Mouse (Mus musculus) frontal cortex, postnatal 10 days (tissue): ENCODE measurements around the gene Ogdh.
"Not testable (repeated sequence)": the region's sequence is repeated elsewhere in the genome, so short reads cannot be mapped to it uniquely, and the experiment has no call there.

ENCODE experiments used
- DNase-seq, 2 experiments: peaks; one replicate each; pipeline ENCODE4 v3.0.0; 2022; ENCODE audit warnings: low spot score in 2 of 2, mixed read lengths in 1 of 2

Ogdh gene

DNA sequence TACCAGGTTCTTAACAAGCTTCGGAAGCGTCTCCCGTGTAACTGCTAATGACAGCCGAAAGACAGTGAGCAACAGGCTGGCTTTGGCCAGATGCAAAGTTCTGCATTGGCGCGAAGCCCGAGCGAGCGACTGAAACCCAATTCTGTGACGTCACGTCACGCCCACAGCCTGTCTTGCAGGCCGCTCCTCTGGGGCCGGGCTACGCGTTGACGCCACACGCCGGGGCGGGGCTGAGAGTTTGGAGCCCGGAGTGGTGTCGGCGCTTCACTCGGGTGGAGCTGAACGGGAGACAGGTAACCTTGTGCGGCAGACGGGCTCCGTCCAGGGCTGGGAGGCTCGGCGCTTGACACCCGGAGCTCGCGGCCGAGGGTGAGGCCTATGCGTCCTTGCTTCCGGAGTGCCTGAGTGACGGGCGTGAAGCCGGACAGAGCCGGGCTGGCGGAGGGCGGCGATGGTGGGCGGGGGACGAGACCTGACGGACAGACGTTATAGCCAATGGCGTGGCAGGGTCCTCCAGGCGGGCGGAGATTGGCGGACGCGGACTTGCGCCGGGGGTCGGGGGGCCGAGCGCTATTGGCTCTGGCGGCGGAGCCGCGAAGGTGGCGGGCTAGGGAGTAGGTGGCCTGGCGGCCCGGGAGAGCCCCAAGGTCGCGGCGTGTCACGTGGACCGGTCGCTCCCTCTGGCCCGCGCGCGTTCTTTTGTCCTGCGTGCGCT is at the start of gene Ogdh:
Ogdh (plus strand) TSS at position 233 of the 715 bp plus-strand sequence.
- DNase-seq: peak; percentile 96 to 99

DNA sequence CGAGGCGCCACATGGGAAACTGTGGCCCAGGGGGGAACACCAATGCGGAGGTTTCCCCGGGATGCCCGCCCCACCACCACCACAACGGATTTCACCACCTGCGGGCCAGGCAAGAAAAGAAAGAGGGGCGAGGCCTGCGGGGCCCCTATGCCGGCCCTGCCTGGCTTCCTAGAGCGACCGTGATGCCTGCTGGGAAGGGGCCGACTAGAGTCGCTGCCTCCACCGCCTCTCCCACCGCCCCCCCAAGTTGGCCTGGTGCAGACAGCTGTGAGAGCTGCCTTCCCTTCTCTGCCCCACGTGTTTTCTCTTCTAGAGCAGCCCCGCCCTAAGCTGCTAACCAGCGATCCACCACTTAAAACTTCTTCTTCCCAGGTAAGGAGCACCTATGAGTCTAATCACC is 46.7 kb upstream of the Ogdh start:
- no peak for DNase-seq

DNA sequence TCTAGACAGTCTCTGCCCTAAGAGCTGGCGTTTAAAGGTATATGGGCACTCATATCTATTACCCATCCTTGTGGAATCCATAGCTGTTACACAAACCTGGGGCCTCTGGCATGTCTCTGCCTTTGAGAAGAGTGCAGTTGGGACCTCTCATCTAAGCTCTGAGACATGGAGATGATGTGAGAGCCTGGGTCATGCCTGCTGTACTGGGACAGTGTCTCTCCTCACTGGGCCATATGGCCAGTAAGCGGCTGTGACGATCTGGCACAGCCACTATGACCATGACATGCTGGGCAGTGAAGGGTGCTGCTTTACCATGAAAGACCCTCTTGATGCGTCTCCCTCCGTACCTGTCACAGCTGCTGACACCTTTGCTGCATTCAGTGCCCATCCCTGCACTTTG is 39.2 kb upstream of the Ogdh start:
- no peak for DNase-seq

DNA sequence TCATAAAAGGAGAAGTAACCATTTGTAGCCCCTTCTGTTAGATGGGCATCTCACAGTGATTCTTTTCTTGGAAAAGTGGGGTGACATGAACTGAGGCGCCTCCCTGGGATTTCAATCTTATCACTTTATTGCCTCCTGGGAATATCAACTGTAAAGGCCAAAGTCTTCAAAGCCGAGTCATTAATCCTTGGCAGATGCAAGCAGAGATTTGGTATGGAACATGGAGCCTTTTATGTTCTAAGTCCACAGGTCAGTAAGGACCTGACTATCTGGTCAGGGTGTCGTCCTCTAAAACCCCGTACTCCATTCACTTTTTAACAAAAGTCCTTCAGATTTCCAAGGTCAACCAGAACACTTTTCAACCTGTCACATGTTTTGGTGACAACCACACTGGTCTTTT is 38.6 kb upstream of the Ogdh start:
- DNase-seq: no peak

DNA sequence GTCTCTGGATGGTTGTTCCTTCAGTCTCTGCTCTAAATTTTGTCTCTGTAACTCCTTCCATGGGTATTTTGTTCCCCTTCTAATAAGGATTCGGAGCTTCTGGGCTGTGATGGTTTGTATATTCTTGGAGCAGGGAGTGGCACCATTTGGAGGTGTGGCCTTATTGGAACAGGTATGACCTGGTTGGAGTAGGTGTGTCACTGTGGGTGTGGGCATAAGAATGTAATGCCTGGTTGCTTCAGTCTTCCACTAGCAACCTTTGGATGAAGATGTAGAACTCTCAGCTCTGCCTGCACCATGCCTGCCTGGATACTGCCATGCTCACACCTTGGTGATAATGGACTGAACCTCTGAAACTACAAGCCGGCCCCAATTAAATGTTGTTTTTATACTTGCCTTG is 36.8 kb upstream of the Ogdh start:
- DNase-seq: not testable (repeated sequence)

DNA sequence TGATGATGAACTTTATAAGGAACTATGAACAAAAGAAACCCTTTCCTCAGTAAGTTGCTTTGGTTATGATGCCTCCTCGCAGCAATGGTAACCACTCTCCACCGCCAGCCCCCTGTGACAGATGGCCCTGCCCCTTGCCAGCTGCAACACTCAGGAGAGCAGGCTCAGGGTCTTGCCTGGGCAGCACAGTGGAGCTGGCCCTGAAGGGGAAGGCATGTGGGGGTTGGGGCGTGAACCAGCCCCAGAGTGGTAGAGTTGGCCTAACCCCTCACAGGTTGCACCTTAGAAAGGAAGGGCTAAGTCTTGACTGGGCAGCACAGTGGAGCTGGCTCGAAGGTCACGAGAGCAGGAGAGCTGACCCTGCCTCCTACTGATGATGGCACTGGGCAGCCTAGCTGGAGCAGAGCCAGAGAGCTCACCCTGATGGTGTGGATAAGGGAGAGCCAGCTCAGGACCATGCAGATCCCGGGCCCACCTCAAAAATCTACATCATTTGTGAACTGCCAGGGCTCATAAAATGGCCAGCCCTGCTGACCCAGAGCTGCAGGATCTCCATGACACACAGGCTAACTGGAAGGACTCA is 34.9 kb upstream of the Ogdh start:
- no peak for DNase-seq

DNA sequence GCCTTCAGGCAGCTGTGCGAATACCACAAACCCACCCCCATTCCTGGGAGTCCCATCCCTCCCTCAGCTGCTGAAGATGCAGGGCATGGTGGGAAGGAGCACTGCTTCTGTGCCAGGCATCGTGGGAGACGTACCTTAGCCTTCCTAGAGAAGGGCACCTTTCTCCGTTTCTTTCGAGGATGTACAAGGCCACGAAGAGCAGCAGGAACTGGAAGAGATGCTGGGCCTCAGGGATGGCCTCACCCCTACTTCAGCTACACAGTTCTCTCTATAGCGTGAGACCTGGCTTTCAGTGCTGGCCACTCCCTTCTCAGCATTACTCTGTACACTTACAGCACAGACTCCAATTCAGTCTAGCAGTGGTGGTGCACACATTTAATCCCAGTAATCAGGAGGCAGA is 32.0 kb upstream of the Ogdh start:
- DNase-seq: no peak

DNA sequence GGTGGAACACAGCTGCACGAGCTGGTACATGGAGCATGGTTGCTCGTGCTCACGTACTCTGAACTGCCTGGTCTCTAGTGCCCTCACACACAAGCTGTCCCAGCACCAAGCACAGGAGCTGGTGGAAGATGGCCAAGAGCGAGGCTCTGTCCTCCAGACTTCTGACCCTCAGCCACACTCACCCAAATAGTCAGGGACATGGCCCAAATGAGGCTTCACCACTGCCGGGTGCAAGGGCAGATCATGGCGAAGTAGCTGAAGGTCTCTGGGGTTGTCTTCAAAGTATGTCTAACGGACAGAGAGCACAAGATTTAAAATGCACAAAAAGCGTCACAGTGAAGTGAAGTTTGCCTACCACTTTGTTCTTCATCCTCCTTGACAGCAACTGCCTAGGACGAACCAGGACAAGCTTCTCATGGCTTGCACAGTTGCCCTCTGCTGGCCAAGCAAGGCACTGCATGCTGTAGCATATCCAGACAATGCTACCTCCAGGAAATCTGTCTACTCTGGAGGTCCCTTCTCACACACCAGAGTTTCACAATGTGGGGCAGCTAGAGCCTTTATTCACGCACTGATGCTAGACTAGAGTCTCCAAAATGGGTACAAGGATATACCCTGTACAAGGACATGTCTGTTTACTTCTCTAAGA is 29.9 kb upstream of the Ogdh start:
- peak in 1 of 2 experiments; percentile 71 for DNase-seq

DNA sequence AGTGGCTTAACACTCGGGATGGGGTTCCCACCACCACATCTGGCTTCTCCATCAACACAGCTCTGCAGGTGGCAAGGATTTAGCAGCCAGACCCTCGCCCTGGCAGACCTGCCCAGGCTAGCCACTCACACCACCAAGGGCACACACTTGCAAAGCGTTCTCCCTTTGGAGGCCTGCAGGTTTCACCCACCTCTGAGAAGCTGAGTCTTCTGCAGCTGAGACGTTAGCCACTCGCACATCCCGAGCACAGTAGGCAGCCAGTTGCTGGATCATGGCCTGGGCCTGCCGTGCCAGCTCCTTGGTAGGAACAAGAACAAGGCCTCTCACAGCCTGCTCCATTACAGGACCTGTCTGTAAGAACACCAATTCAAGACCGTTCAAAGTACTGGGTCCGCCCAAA is 24.8 kb upstream of the Ogdh start:
- no peak for DNase-seq

DNA sequence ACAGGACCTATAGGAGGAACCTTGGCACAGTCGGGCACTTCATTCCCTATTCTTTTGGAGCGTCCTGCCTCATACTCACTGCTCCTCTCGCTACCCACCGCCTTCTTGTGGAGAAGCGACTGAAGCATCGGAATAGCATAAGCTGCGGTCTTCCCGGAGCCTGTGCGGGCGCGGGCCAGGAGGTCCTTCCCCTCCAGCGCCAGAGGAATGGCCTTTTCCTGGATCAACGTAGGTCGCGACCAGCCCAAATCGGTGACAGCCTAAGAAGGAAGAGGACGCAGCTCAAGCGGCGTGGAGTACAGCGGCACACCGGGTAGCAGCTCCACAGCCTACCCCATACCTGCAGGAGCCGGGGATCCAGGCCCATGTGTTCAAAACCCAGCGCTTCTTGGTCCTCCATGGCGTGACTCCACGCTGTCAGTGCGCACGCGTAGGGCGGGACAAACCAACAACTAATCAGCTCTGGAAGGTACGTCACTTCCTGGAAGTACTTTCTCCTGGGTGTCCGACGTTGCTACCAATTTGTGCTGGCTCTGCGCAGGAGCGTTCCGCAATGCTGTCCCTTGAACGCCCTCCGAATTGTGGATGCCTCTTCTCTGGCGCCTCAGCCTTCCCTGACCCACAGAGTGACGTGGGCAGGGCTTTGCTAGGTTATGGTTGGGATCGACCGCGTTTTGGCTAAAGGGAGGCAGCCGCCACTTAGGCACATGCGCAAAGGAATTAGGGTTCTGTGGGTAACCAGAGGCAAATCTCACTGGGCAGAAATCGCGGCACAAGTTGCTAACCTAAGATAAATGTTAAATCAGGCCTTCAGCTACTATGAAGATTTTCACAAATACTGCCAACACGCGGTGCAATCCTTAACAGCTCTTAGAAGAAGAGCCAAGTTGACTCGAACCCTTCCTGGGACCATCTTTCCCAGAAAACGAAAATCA is 23.8 kb upstream of the Ogdh start, which contains the start of gene Ddx56:
Ddx56 (minus strand) TSS at position 453 of the 935 bp plus-strand sequence.
- DNase-seq: peak; percentile 89 to 90

DNA sequence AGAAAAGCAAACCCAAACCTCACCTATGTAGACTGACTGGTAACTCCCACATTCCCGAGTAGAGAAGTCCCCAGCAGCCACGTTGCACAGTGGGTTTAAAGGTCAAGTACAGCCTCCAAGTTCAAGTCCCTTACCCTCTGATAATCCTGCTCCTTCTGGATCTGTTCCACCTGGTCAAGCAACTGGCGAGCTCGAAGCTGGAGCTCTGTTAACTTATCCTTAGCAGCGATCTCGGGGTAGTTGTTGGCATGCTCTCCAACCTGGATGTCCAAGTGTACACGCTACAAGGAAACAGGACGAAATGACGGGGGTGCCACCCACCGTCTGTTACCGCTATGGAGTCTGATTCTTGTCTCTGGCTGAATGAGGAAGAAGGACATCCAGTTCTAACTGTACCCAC is 17.8 kb upstream of the Ogdh start:
- DNase-seq: no peak

DNA sequence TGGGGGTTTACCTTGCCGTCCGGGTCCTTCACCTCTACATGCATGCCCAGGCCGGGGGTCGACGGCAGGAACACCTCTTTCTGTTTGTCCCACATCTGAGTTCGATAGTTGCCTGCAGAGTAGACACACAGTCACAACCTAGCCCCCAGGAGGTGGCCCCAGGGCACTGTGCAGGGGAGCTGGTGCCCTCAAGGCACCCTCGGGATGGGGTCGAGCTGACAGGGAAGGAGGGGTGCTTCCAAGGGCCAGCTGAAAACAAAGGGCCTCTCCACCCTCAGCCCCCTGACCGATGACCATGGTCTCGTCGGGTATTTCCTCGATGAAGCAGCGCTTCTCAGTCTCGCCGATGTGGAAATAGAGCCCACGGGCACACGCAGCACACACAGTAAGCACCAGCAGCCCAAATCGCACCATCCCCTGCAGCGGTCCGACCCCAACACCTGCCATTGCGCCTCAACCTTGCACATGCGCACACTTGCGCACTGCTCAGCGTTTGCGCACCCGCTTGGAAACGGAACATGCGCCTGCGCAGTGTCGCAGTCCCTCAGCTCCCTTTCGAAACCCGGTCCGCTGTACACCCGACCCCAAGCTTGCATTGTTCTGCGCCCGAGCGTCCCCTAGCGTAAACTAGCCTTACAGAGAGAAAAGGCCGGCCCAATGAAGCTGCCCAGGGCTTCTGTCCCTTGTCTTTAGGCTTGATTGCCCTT is 16.9 kb upstream of the Ogdh start, which contains the start of gene Tmed4:
Tmed4 (minus strand) TSS at position 484 of the 707 bp plus-strand sequence.
- peak; percentile 91 to 97 for DNase-seq

DNA sequence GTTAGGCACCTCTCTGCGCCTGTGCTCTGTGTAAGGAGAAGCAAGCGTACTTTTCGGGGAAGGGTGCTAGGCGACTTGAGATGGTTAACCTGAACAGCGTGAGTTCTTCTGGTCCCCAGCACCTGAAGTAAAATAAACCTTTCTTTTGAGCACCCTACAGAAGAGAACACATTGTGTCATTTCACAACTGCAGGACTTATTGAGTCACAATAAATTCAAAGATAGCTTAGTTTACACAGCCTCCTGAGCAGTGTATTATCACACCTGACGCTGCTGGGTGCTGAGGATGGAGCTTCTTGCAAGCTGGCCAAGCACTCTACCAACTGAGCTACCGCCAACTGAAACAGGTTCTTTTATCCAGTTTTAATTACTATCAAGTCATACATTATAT is 16.3 kb upstream of the Ogdh start:
- DNase-seq: no peak

DNA sequence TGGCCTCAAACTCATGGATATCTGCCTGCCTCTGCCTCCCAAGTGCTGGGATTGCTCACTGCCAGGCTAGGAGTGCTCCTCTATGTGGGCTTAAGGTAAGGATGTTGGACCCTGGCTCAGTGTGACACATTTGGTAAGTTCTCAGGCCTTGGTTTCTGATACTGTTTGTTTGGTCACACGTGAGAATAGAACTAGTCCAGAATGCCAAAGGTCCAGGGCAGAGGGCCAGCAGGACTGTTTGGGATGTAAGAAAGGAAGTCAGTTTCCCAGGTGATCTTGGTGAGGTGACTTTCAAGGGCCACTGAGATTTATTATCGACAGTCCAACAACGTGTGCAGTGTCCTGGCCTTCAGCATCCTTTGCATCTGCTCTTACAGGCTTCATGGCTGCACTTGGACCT is 15.0 kb upstream of the Ogdh start:
- no peak for DNase-seq

DNA sequence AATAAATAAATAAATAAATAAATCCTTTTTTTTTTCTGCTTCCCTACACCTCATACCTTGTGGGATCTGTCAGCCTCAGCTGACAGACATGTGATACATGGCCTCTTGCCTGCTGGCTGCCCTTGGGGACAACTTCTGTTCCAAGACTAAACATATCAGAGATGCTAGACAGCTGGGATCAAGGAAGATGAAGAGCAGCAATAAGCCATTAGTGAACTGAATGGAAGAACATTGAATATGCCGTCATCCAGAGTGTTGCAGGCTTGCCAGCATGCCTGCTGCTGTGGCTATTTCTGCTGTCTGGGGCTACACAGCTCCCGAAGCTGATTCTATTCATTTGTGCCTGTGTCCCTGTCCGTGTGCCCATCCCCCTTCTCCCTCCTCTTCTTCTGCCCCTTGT is 8.5 kb upstream of the Ogdh start:
- no peak for DNase-seq

DNA sequence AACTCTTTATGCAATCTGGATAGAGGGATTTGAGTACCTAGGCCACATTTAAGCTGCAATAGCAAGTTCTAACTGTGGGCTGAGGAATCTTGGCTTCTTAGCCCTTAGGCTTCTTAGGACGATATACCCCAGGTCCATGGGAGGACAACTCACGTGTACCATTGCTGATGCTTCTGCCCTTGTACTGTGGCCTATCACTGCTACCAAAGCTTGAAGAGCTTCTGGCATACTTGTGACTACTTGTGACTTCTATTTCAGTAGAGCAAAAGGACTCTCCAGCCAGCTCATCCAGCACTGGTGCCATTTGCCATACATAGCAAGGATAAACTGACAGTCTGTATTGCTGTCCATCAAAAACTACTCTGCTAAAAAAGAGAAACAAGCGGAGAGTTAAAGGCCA is 1.3 kb upstream of the Ogdh start:
- no peak for DNase-seq

DNA sequence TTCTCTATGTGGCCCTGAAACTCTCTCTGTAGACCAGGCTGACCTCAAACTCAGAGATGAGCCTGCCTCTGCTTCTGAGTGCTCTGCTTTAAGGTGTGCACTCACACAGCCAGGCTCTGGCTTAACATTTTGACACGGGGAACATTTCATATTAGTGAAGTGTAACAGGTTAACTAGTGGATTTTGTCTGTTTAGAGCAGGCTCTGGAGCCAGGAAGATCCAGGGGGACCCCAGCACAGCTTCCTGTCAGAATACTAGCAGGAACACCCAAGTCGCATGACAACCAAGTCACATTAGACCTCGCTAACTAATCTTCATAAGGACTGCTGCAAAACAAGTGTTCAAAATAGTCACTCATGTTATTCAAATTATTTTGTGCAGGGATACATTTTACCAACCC is 550 bp upstream of the Ogdh start:
- DNase-seq: no peak

DNA sequence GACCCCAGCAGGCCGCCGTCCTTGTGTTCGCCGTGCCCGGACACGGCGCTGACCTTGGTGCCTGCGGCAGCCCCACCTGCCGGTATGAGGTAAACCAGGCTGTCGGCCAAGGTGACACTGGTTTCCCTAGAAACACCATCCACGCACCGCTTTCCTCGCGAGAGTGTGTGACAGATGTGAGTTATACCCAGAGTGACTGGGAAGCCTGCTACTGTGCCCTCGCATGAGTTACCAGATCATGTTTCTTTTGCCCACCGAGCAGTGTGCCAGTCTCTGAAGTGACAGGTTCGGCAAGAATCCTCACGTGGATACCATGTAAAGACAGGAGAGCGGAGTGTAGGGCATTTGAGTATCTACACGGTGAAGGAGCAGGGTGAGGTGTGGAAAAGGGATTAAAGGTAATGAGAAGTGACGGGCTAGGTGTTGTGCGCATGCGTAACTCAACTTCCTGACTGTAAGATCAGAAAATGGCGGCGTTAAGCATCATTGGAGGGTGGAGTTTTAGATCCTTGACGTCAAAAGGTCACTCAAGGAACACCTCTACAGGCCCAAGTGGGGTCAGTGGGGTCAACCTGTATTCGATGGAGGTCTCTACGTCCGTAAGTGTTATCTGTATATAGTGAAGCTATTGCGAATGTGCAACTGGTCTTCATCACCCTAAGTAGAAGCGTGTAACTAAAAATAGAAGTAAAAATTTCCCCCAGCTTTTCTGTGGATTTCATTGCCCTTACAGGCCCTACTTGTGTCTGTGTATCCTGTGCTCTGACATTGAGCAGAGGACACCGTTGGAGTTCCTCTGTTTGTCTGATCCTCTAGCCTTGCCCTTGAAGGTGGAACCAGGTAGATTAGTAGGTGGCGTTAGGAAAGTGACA is 919 bp downstream of the Ogdh start:
- DNase-seq: peak in 1 of 2 experiments; percentile 69

DNA sequence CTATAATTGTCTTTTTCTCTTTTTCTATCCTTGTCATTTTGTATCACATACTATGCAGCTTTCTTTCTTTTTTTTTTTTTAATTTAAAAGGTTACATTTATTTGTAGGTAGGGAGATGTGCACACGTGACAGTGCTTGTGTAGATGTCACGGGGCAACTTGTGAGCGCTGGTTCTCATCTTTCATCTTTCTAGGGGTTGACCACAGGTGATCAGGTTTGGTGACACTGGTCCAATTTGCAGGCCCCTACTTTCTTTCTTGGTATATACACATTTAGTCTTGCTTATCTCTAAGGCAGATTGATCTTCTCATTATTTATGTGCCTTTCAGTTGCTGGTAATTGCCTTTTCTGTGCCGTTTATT is 1.5 kb downstream of the Ogdh start:
- no peak for DNase-seq

DNA sequence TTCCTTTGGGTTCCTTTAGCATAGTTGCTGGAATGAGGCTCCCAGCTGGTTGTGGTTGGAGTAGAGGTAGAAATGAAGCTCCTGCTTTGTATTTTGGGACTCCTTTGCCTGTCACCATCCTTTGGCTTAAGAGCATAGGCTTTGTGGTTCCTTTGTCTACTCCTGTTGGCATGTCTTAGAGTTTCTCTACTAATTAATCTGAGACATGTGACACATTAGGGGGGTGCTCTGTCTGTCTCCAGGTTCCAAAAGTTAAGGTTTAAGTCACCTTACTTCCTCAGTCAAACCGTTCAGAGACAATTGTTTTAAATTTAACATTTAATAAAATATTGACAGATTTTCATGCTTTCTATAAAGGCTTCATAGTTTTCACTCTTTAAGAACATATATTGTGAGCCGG is 2.2 kb downstream of the Ogdh start:
- no peak for DNase-seq
